Mouse (Mus musculus): ENCODE measurements around the gene Taar2. TPM values are rescaled to one million over a fixed set of nuclear protein-coding genes. Genes with fewer than 3 reads are reported as not detected.

The Taar2 gene
- polyA plus RNA-seq, 1 experiment from 2014 or later = not detected

GRCm38 (mm10) chr10:23937613-23938012 is 759 bp upstream of the Taar2 start:
- H3K27ac ChIP-seq (ENCODE audit: low read depth, low read length) = no peak overlapping the region
- no peaks in the 10 kb centered on the region for H3K9me3 ChIP-seq (ENCODE audit: control insufficient read depth, low read length)
- DNase-seq (ENCODE audit: low spot score) (no peak), ATAC-seq (replicated peaks; ENCODE audit: low FRiP score) (no peak)
- H3K9ac ChIP-seq (ENCODE audit: low read depth, low read length) = no peak overlapping the region
- WGBS = 44% methylated on average over 4 of the region's 4 CpGs
- no peak overlapping the region for H3K4me3 ChIP-seq (ENCODE audit: low read depth, low read length)
- H3K36me3 ChIP-seq (ENCODE audit: control insufficient read depth, insufficient read depth, low read length) = no peaks in the 10 kb centered on the region
- H3K4me2 ChIP-seq = no peak overlapping the region
- H3K27me3 ChIP-seq (replicated peaks; ENCODE audit: control insufficient read depth, insufficient read depth, low read length) = no peaks in the 10 kb centered on the region
- no peaks in the 10 kb centered on the region for H3K4me1 ChIP-seq (replicated peaks; ENCODE audit: control insufficient read depth, insufficient read depth, low read length)

DNA sequence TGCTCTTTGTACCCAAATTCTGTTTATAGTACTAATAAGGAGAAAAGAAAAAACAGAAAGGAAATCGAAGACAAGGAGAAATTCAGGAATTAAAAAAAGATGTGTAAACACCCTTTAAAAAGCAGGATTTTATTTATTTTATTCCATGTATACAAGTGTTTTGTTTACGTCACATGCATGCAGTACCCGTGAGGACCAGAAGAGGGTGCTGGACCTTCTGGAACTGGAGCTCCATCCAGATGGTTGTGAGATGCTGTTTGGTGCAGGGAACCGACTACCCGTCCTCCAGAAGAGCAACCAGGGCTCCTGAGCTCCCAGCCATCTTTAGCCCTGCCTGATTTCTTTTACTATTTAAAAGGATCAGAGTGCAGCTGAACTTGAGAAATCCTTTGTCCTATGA is 4.1 kb downstream of the Taar2 start:
- 58% methylated on average over 5 of the region's 5 CpGs for WGBS

GRCm38 (mm10) chr10:23948026-23948425 is 9.7 kb downstream of the Taar2 start:
- H3K27ac ChIP-seq (ENCODE audit: low read depth, low read length) = no peak overlapping the region
- H3K36me3 ChIP-seq (ENCODE audit: control insufficient read depth, insufficient read depth, low read length) = no peaks in the 10 kb centered on the region
- H3K4me2 ChIP-seq = no peak overlapping the region
- no peaks in the 10 kb centered on the region for H3K27me3 ChIP-seq (replicated peaks; ENCODE audit: control insufficient read depth, insufficient read depth, low read length)
- no peaks in the 10 kb centered on the region for H3K4me1 ChIP-seq (replicated peaks; ENCODE audit: control insufficient read depth, insufficient read depth, low read length)
- no peak overlapping the region for H3K4me3 ChIP-seq (ENCODE audit: low read depth, low read length)
- WGBS = 69% methylated on average over 7 of the region's 7 CpGs
- no peak for DNase-seq (ENCODE audit: low spot score)
- H3K9me3 ChIP-seq (ENCODE audit: control insufficient read depth, low read length) = no peaks in the 10 kb centered on the region
- H3K9ac ChIP-seq (ENCODE audit: low read depth, low read length) = no peak overlapping the region
- ATAC-seq (replicated peaks; ENCODE audit: low FRiP score) = no peak

More for the DNA sequence above, 4.1 kb downstream of the Taar2 start:
- no peak overlapping the region for H3K4me3 ChIP-seq (ENCODE audit: low read depth, low read length)
- ATAC-seq (replicated peaks; ENCODE audit: low FRiP score) = no peak
- no peak overlapping the region for H3K4me2 ChIP-seq
- no peaks in the 10 kb centered on the region for H3K36me3 ChIP-seq (ENCODE audit: control insufficient read depth, insufficient read depth, low read length)
- DNase-seq (ENCODE audit: low spot score) = no peak
- H3K9me3 ChIP-seq (ENCODE audit: control insufficient read depth, low read length) = no peaks in the 10 kb centered on the region
- no peaks in the 10 kb centered on the region for H3K27me3 ChIP-seq (replicated peaks; ENCODE audit: control insufficient read depth, insufficient read depth, low read length)
- H3K9ac ChIP-seq (ENCODE audit: low read depth, low read length) = no peak overlapping the region
- H3K27ac ChIP-seq (ENCODE audit: low read depth, low read length) = no peak overlapping the region
- H3K4me1 ChIP-seq (replicated peaks; ENCODE audit: control insufficient read depth, insufficient read depth, low read length) = no peaks in the 10 kb centered on the region

GRCm38 (mm10) chr10:23949508-23950005 is 11.2 kb downstream of the Taar2 start, which contains the start of gene Taar3:
Gene Taar3 (plus strand): TSS chr10:23949558.
- WGBS = 87% methylated on average over 16 of the region's 16 CpGs

DNA sequence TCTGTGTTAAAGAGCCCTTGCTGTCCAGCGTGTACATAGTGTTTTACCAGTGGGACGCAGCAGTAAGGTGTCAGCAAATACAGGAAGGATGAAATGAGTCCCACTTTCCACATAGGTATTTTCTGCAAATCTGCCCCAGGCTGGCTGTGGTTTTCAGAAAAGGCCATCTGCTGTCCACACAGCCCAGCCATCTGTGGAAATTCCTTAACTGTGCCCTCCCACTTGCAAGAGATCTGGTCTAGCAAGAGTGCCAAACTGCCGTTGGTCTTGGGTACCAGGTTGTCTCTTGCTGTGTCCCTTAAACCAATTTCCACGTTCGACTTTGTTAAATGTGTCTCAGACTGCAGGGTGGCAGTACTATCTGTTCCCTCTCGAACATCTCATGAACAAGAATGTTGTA is 13.3 kb downstream of the Taar2 start:
- no peak for DNase-seq (ENCODE audit: low spot score)
- Histone ChIP-seq H3K9ac (ENCODE audit: low read depth, low read length) (no peak overlapping the region), H3K9me3 (ENCODE audit: control insufficient read depth, low read length) (no peaks in the 10 kb centered on the region), H3K27me3 (replicated peaks; ENCODE audit: control insufficient read depth, insufficient read depth, low read length) (no peaks in the 10 kb centered on the region), H3K27ac (ENCODE audit: low read depth, low read length) (no peak overlapping the region), H3K36me3 (ENCODE audit: control insufficient read depth, insufficient read depth, low read length) (no peaks in the 10 kb centered on the region), H3K4me1 (replicated peaks; ENCODE audit: control insufficient read depth, insufficient read depth, low read length) (no peaks in the 10 kb centered on the region), H3K4me3 (ENCODE audit: low read depth, low read length) (no peak overlapping the region), H3K4me2 (no peak overlapping the region)
- ATAC-seq (replicated peaks; ENCODE audit: low FRiP score) = no peak
- 78% methylated on average over 6 of the region's 6 CpGs for WGBS

More at GRCm38 (mm10) chr10:23949508-23950005, 11.2 kb downstream of the Taar2 start, which contains the start of gene Taar3:
- no peak for DNase-seq (ENCODE audit: low spot score)
- no peaks in the 10 kb centered on the region for H3K9me3 ChIP-seq (ENCODE audit: control insufficient read depth, low read length)
- no peaks in the 10 kb centered on the region for H3K36me3 ChIP-seq (ENCODE audit: control insufficient read depth, insufficient read depth, low read length)
- no peaks in the 10 kb centered on the region for H3K27me3 ChIP-seq (replicated peaks; ENCODE audit: control insufficient read depth, insufficient read depth, low read length)
- H3K27ac ChIP-seq (ENCODE audit: low read depth, low read length) = no peak within 1 kb of the TSS
- H3K4me1 ChIP-seq (replicated peaks; ENCODE audit: control insufficient read depth, insufficient read depth, low read length) = no peaks in the 10 kb centered on the region
- no peak within 1 kb of the TSS for H3K9ac ChIP-seq (ENCODE audit: low read depth, low read length)
- H3K4me3 ChIP-seq (ENCODE audit: low read depth, low read length) = no peak within 1 kb of the TSS
- no peak for ATAC-seq (replicated peaks; ENCODE audit: low FRiP score)
- no peak within 1 kb of the TSS for H3K4me2 ChIP-seq

- H3K9me3 ChIP-seq (ENCODE audit: control insufficient read depth, low read length) = no peaks in the 10 kb centered on the region
- H3K27me3 ChIP-seq (replicated peaks; ENCODE audit: control insufficient read depth, insufficient read depth, low read length) = no peaks in the 10 kb centered on the region
- ATAC-seq (replicated peaks; ENCODE audit: low FRiP score) (no peak), DNase-seq (ENCODE audit: low spot score) (no peak)
- H3K4me1 ChIP-seq (replicated peaks; ENCODE audit: control insufficient read depth, insufficient read depth, low read length) = no peaks in the 10 kb centered on the region
- no peak overlapping the region for H3K9ac ChIP-seq (ENCODE audit: low read depth, low read length)
- no peak overlapping the region for H3K4me3 ChIP-seq (ENCODE audit: low read depth, low read length)
- H3K4me2 ChIP-seq = no peak overlapping the region
- no peaks in the 10 kb centered on the region for H3K36me3 ChIP-seq (ENCODE audit: control insufficient read depth, insufficient read depth, low read length)
- no peak overlapping the region for H3K27ac ChIP-seq (ENCODE audit: low read depth, low read length)
- WGBS = 64% methylated on average over 3 of the region's 3 CpGs
These were observed 20.7 kb downstream of the Taar2 start for GRCm38 (mm10) chr10:23959071-23959470.

DNA sequence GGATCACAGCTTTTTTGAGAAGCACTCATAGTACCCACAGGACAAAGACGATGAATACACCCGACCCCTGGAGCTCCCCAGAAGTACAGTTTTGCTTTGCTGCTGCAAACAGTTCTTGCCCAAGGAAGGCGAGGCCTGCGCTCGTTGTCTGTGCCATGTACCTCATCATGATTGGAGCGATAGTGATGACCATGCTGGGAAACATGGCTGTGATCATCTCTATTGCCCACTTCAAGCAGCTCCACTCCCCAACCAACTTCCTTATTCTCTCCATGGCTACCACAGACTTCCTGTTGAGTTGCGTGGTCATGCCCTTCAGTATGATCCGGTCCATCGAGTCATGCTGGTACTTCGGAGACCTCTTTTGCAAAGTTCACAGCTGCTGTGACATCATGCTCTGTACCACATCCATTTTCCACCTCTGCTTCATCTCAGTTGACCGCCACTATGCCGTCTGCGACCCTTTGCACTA is 22.1 kb downstream of the Taar2 start, which contains the start of gene Taar4:
Taar4 (plus strand) TSS at position 51 of the 472 bp plus-strand sequence.
- Histone ChIP-seq H3K4me1 (replicated peaks; ENCODE audit: control insufficient read depth, insufficient read depth, low read length) (no peaks in the 10 kb centered on the region), H3K36me3 (ENCODE audit: control insufficient read depth, insufficient read depth, low read length) (no peaks in the 10 kb centered on the region), H3K9ac (ENCODE audit: low read depth, low read length) (no peak within 1 kb of the TSS), H3K27ac (ENCODE audit: low read depth, low read length) (no peak within 1 kb of the TSS), H3K4me2 (no peak within 1 kb of the TSS), H3K9me3 (ENCODE audit: control insufficient read depth, low read length) (no peaks in the 10 kb centered on the region), H3K4me3 (ENCODE audit: low read depth, low read length) (no peak within 1 kb of the TSS), H3K27me3 (replicated peaks; ENCODE audit: control insufficient read depth, insufficient read depth, low read length) (no peaks in the 10 kb centered on the region)
- ATAC-seq (replicated peaks; ENCODE audit: low FRiP score) (no peak), DNase-seq (ENCODE audit: low spot score) (no peak)
- 85% methylated on average over 13 of the region's 13 CpGs for WGBS

- Histone ChIP-seq H3K27ac (ENCODE audit: low read depth, low read length) (no peak overlapping the region), H3K36me3 (ENCODE audit: control insufficient read depth, insufficient read depth, low read length) (no peaks in the 10 kb centered on the region), H3K27me3 (replicated peaks; ENCODE audit: control insufficient read depth, insufficient read depth, low read length) (no peaks in the 10 kb centered on the region), H3K9me3 (ENCODE audit: control insufficient read depth, low read length) (no peaks in the 10 kb centered on the region), H3K4me3 (ENCODE audit: low read depth, low read length) (no peak overlapping the region), H3K4me1 (replicated peaks; ENCODE audit: control insufficient read depth, insufficient read depth, low read length) (no peaks in the 10 kb centered on the region), H3K9ac (ENCODE audit: low read depth, low read length) (no peak overlapping the region), H3K4me2 (no peak overlapping the region)
- 64% methylated on average over 3 of the region's 3 CpGs for WGBS
- DNase-seq (ENCODE audit: low spot score) = no peak
- ATAC-seq (replicated peaks; ENCODE audit: low FRiP score) = no peak
These were observed 25.1 kb downstream of the Taar2 start for GRCm38 (mm10) chr10:23963444-23963843.

GRCm38 (mm10) chr10:23964921-23965610 is 26.7 kb downstream of the Taar2 start:
- Histone ChIP-seq H3K4me3 (ENCODE audit: low read depth, low read length) (no peak overlapping the region), H3K27ac (ENCODE audit: low read depth, low read length) (no peak overlapping the region), H3K27me3 (replicated peaks; ENCODE audit: control insufficient read depth, insufficient read depth, low read length) (no peaks in the 10 kb centered on the region), H3K9me3 (ENCODE audit: control insufficient read depth, low read length) (no peaks in the 10 kb centered on the region), H3K36me3 (ENCODE audit: control insufficient read depth, insufficient read depth, low read length) (no peaks in the 10 kb centered on the region), H3K9ac (ENCODE audit: low read depth, low read length) (no peak overlapping the region), H3K4me2 (no peak overlapping the region), H3K4me1 (replicated peaks; ENCODE audit: control insufficient read depth, insufficient read depth, low read length) (no peaks in the 10 kb centered on the region)
- DNase-seq (ENCODE audit: low spot score) (no peak), ATAC-seq (replicated peaks; ENCODE audit: low FRiP score) (no peak)
- 82% methylated on average over 6 of the region's 6 CpGs for WGBS
